Mouse (Mus musculus): ENCODE measurements around the gene Dlec1. TPM values are rescaled to one million over a fixed set of nuclear protein-coding genes. Genes with fewer than 3 reads are reported as not detected.
A peak's percentile ranks its signal among the peaks of the same experiment; 100 is the strongest.

Gene Dlec1
- polyA plus RNA-seq, 1 experiment from 2014 or later, result 0.56 TPM

DNA sequence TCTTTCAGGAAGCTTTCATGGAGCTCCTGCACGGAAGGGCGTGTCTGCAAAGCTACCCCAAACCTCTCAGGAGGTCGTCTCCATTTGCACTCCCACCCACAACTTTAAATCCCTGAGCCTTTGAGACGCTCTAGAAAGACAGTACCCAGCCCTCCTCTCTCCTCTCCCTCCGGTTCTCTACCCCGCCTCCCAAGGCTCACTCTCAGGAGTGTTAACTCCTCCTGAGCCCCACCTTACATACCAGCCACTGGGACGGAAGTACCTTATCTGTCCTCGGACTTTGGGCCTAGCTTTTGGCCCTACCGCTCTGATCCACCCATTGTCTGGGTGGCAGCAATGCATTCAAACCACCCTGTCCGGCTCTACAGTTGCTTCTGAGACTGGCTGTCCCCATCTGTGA is 18.3 kb upstream of the Dlec1 start:
- no peak for ATAC-seq (replicated peaks; ENCODE audit: insufficient number of reproducible peaks, low FRiP score, low TSS enrichment)
- Histone ChIP-seq H3K9me3 (replicated peaks; ENCODE audit: control insufficient read depth, low read length) (no peaks in the 10 kb centered on the region), H3K9ac (ENCODE audit: low read depth, low read length) (no peak overlapping the region), H3K36me3 (ENCODE audit: control insufficient read depth, insufficient read depth, low read length) (no peaks in the 10 kb centered on the region; the same call in 1 of the 2 replicates), H3K4me1 (ENCODE audit: control insufficient read depth, insufficient read depth, low read length) (peaks cover 32% of the 10 kb centered on the region), H3K27ac (ENCODE audit: low read depth, low read length) (no peak overlapping the region), H3K4me3 (ENCODE audit: low read depth, low read length) (no peak overlapping the region), H3K4me2 (no peak overlapping the region), H3K27me3 (ENCODE audit: control insufficient read depth, insufficient read depth, low read length) (no peaks in the 10 kb centered on the region)
- 53% methylated on average over 10 of the region's 10 CpGs for WGBS (ENCODE audit: insufficient replicate concordance)

GRCm38 (mm10) chr9:119086451-119086850 is 15.8 kb upstream of the Dlec1 start:
- Histone ChIP-seq H3K27me3 (ENCODE audit: control insufficient read depth, insufficient read depth, low read length) (peaks cover 3% of the 10 kb centered on the region; the same call in 1 of the 2 replicates), H3K4me2 (peak overlapping the region; percentile 76), H3K9ac (ENCODE audit: low read depth, low read length) (no peak overlapping the region), H3K9me3 (replicated peaks; ENCODE audit: control insufficient read depth, low read length) (no peaks in the 10 kb centered on the region), H3K4me1 (ENCODE audit: control insufficient read depth, insufficient read depth, low read length) (peaks cover 33% of the 10 kb centered on the region), H3K36me3 (ENCODE audit: control insufficient read depth, insufficient read depth, low read length) (no peaks in the 10 kb centered on the region; the same call in 1 of the 2 replicates), H3K4me3 (ENCODE audit: low read depth, low read length) (0 out of 2 replicates have a peak overlapping the region, but pooled peaks have one; percentile 5), H3K27ac (ENCODE audit: low read depth, low read length) (no peak overlapping the region)
- ATAC-seq (replicated peaks; ENCODE audit: insufficient number of reproducible peaks, low FRiP score, low TSS enrichment), result no peak; the same call in 1 of the 2 replicates
- 19% methylated on average over 1 of the region's 1 CpGs for WGBS (ENCODE audit: insufficient replicate concordance)

GRCm38 (mm10) chr9:119087309-119087708 is 15.0 kb upstream of the Dlec1 start:
- WGBS (ENCODE audit: insufficient replicate concordance), result 73% methylated on average over 5 of the region's 5 CpGs
- Histone ChIP-seq H3K4me3 (ENCODE audit: low read depth, low read length) (peak overlapping the region; percentile 48), H3K9ac (ENCODE audit: low read depth, low read length) (no peak overlapping the region), H3K4me1 (ENCODE audit: control insufficient read depth, insufficient read depth, low read length) (peaks cover 34% of the 10 kb centered on the region), H3K9me3 (replicated peaks; ENCODE audit: control insufficient read depth, low read length) (no peaks in the 10 kb centered on the region), H3K4me2 (peak overlapping the region; percentile 76), H3K36me3 (ENCODE audit: control insufficient read depth, insufficient read depth, low read length) (no peaks in the 10 kb centered on the region; the same call in 1 of the 2 replicates), H3K27me3 (ENCODE audit: control insufficient read depth, insufficient read depth, low read length) (peaks cover 9% of the 10 kb centered on the region), H3K27ac (ENCODE audit: low read depth, low read length) (0 out of 2 replicates have a peak overlapping the region, but pooled peaks have one; percentile 77)
- no peak for ATAC-seq (replicated peaks; ENCODE audit: insufficient number of reproducible peaks, low FRiP score, low TSS enrichment)

- under 1% methylated on average over 24 of the region's 24 CpGs for WGBS (ENCODE audit: insufficient replicate concordance)
- peak overlapping the region; percentile 48 for H3K4me3 ChIP-seq (ENCODE audit: low read depth, low read length)
- peak; percentile 76 for ATAC-seq (replicated peaks; ENCODE audit: insufficient number of reproducible peaks, low FRiP score, low TSS enrichment)
- H3K4me2 ChIP-seq, result peak overlapping the region; percentile 76
- peaks cover 31% of the 10 kb centered on the region for H3K4me1 ChIP-seq (ENCODE audit: control insufficient read depth, insufficient read depth, low read length)
- 0 out of 2 replicates have a peak overlapping the region, but pooled peaks have one; percentile 3 for H3K9ac ChIP-seq (ENCODE audit: low read depth, low read length)
- H3K27me3 ChIP-seq (ENCODE audit: control insufficient read depth, insufficient read depth, low read length), result peaks cover 9% of the 10 kb centered on the region
- no peaks in the 10 kb centered on the region for H3K9me3 ChIP-seq (replicated peaks; ENCODE audit: control insufficient read depth, low read length)
- H3K27ac ChIP-seq (ENCODE audit: low read depth, low read length), result peak overlapping the region; percentile 77
- no peaks in the 10 kb centered on the region for H3K36me3 ChIP-seq (ENCODE audit: control insufficient read depth, insufficient read depth, low read length)
Measured at GRCm38 (mm10) chr9:119088148-119088801, 14.0 kb upstream of the Dlec1 start.

- Histone ChIP-seq H3K9ac (ENCODE audit: low read depth, low read length) (no peak overlapping the region), H3K9me3 (replicated peaks; ENCODE audit: control insufficient read depth, low read length) (no peaks in the 10 kb centered on the region), H3K36me3 (ENCODE audit: control insufficient read depth, insufficient read depth, low read length) (no peaks in the 10 kb centered on the region), H3K4me2 (no peak overlapping the region), H3K27ac (ENCODE audit: low read depth, low read length) (no peak overlapping the region), H3K4me1 (ENCODE audit: control insufficient read depth, insufficient read depth, low read length) (peaks cover 40% of the 10 kb centered on the region), H3K4me3 (ENCODE audit: low read depth, low read length) (no peak overlapping the region), H3K27me3 (ENCODE audit: control insufficient read depth, insufficient read depth, low read length) (peaks cover 9% of the 10 kb centered on the region)
- WGBS (ENCODE audit: insufficient replicate concordance), result 68% methylated on average over 7 of the region's 7 CpGs
- no peak for ATAC-seq (replicated peaks; ENCODE audit: insufficient number of reproducible peaks, low FRiP score, low TSS enrichment)
Measured at GRCm38 (mm10) chr9:119089437-119089836, 12.8 kb upstream of the Dlec1 start.

DNA sequence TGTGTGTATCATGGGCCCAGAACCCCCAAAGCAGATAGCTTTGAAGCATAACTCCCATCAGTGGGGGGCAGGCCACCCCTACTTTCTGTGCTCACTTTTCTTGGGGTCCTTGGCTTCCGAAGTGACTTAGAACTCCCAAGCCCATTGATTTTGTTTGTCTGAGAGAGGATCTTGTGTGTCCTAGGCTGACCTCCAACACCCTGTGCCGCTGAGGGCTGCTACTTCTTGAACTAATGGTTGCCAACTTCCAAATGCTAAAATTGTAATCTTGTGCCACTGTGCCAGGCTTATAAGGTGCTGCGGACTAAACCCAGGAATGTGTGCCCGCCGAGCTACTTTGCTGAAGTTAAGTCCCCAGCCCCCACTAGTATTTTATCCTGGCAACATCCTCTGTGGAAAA is 11.8 kb upstream of the Dlec1 start:
- Histone ChIP-seq H3K27ac (ENCODE audit: low read depth, low read length) (no peak overlapping the region), H3K27me3 (ENCODE audit: control insufficient read depth, insufficient read depth, low read length) (peaks cover 15% of the 10 kb centered on the region), H3K4me1 (ENCODE audit: control insufficient read depth, insufficient read depth, low read length) (peaks cover 39% of the 10 kb centered on the region), H3K36me3 (ENCODE audit: control insufficient read depth, insufficient read depth, low read length) (no peaks in the 10 kb centered on the region), H3K9ac (ENCODE audit: low read depth, low read length) (no peak overlapping the region), H3K4me2 (no peak overlapping the region), H3K4me3 (ENCODE audit: low read depth, low read length) (no peak overlapping the region), H3K9me3 (replicated peaks; ENCODE audit: control insufficient read depth, low read length) (no peaks in the 10 kb centered on the region)
- 93% methylated on average over 5 of the region's 5 CpGs for WGBS (ENCODE audit: insufficient replicate concordance)
- no peak for ATAC-seq (replicated peaks; ENCODE audit: insufficient number of reproducible peaks, low FRiP score, low TSS enrichment)

DNA sequence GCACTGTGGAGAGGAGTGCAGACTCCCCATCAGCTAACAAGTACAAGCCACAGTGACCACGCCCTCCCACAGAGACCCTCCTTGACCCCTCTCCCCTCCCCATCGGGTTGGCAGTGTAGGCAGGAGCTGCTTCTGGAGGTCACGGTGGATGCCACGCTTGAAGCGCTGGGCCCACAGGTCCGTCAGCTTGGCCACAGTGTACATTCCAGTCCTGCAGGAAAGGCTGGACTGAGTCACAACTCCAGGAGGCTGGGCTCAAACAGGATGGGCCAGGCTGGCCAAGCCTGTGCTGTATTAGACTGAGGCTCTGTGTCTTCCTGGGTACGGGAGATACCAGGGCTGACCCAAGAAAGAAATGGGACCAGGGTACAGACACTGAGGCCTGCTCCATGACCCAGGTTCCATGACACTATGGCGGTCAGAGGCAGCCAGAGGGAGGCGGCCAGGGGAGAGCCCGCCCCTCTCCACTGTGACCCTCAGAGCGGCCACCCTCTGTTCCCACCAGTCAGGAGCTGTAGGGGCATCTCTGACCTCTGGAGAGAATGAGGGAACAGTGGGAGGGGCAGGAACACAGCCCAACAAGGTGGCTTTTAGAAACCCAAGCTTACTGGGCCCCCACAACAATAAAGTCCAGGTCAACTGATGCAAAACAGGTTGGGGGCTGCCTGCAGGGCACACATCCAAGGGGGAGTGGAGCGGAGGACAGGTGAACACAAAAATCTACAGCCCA is 10.5 kb upstream of the Dlec1 start:
- H3K9ac ChIP-seq (ENCODE audit: low read depth, low read length), result no peak overlapping the region
- no peaks in the 10 kb centered on the region for H3K36me3 ChIP-seq (ENCODE audit: control insufficient read depth, insufficient read depth, low read length)
- 65% methylated on average over 12 of the region's 12 CpGs for whole genome bisulfite sequencing (ENCODE audit: insufficient replicate concordance)
- H3K27ac ChIP-seq (ENCODE audit: low read depth, low read length), result no peak overlapping the region
- no peak for ATAC-seq (replicated peaks; ENCODE audit: insufficient number of reproducible peaks, low FRiP score, low TSS enrichment)
- peaks cover 29% of the 10 kb centered on the region for H3K4me1 ChIP-seq (ENCODE audit: control insufficient read depth, insufficient read depth, low read length)
- no peaks in the 10 kb centered on the region for H3K9me3 ChIP-seq (replicated peaks; ENCODE audit: control insufficient read depth, low read length)
- peaks cover 15% of the 10 kb centered on the region for H3K27me3 ChIP-seq (ENCODE audit: control insufficient read depth, insufficient read depth, low read length)
- peak overlapping the region; percentile 95 for H3K4me2 ChIP-seq
- peak overlapping the region; percentile 63; the same call in 1 of the 2 replicates for H3K4me3 ChIP-seq (ENCODE audit: low read depth, low read length)

GRCm38 (mm10) chr9:119092473-119093418 is 9.5 kb upstream of the Dlec1 start:
- no peaks in the 10 kb centered on the region for H3K36me3 ChIP-seq (ENCODE audit: control insufficient read depth, insufficient read depth, low read length)
- no peak overlapping the region for H3K27ac ChIP-seq (ENCODE audit: low read depth, low read length)
- H3K4me2 ChIP-seq, result peak overlapping the region; percentile 95
- whole genome bisulfite sequencing (ENCODE audit: insufficient replicate concordance), result 4% methylated on average over 45 of the region's 45 CpGs
- H3K9me3 ChIP-seq (replicated peaks; ENCODE audit: control insufficient read depth, low read length), result no peaks in the 10 kb centered on the region
- peaks cover 24% of the 10 kb centered on the region for H3K4me1 ChIP-seq (ENCODE audit: control insufficient read depth, insufficient read depth, low read length)
- H3K9ac ChIP-seq (ENCODE audit: low read depth, low read length), result peak overlapping the region; percentile 75
- no peak for ATAC-seq (replicated peaks; ENCODE audit: insufficient number of reproducible peaks, low FRiP score, low TSS enrichment)
- H3K27me3 ChIP-seq (ENCODE audit: control insufficient read depth, insufficient read depth, low read length), result peaks cover 15% of the 10 kb centered on the region
- H3K4me3 ChIP-seq (ENCODE audit: low read depth, low read length), result peak overlapping the region; percentile 63
